Mouse (Mus musculus) frontal cortex, postnatal 25 days (tissue): ENCODE data around the gene Grik3.

Experiments
- DNase-seq, 2 experiments: peaks; one replicate each; pipeline ENCODE4 v3.0.0; 2022; ENCODE audit warnings: low spot score in 2 of 2

Grik3 gene

GRCm38 (mm10) chr4:125727030-125727429, 236.5 kb downstream of the Grik3 start:
- DNase-seq: no peak

DNA sequence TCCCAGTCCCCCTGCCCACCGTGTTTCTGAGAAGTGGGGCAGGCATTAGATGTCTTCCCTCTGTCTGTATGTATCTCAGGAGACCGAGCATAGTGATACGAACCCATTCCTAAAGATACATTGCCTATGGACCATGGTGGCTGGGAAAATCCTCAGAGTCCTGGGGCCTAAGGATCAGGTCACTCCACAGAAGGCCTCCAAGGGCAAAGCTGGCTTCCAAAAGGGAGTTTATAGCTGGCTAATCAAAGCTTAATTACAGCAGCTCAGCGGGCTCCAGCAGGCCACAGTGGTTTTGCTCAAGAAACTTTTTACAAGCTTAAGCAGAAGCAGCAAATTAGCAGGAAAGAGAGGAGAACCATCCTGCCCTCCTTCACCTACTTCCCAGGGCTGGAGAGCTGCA, 237.1 kb downstream of the Grik3 start:
- DNase-seq: no peak

DNA sequence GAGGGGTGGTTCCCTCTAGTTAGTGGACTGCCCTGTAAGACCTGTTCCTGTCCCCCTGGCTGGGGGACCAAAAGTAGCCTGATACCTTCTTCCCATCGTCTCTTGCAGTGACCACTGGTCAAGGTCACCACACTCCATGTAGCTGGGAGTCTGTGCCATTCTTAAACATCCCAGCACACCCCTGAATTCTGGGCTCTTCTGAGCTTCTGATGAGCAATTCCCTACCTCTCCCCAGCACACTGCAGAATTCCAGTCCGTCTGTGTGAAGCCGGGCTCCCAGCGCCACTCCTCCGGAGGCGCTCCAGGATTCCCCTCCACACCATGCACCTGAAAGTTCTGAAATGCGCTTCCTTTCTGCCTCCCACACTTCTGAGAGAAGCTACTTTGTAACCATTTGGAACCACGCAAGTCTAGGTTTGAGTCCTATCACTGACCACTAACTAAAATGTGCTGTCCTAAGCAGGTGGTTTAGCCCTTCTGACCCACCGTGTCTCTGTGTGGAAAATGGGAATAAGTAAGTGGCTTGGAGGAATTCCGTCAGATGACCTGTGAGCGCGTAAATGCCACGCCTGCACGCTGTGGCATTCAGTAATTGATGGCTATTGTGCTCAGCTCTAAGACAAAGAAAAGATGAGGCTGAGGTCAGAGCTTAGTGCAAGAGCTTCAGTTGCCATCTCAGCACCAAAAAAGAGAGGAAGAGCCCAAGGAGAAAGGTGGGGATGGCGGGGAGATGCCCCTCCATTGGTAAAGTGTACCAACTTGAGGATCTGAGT, 237.8 kb downstream of the Grik3 start:
- no peak for DNase-seq

DNA sequence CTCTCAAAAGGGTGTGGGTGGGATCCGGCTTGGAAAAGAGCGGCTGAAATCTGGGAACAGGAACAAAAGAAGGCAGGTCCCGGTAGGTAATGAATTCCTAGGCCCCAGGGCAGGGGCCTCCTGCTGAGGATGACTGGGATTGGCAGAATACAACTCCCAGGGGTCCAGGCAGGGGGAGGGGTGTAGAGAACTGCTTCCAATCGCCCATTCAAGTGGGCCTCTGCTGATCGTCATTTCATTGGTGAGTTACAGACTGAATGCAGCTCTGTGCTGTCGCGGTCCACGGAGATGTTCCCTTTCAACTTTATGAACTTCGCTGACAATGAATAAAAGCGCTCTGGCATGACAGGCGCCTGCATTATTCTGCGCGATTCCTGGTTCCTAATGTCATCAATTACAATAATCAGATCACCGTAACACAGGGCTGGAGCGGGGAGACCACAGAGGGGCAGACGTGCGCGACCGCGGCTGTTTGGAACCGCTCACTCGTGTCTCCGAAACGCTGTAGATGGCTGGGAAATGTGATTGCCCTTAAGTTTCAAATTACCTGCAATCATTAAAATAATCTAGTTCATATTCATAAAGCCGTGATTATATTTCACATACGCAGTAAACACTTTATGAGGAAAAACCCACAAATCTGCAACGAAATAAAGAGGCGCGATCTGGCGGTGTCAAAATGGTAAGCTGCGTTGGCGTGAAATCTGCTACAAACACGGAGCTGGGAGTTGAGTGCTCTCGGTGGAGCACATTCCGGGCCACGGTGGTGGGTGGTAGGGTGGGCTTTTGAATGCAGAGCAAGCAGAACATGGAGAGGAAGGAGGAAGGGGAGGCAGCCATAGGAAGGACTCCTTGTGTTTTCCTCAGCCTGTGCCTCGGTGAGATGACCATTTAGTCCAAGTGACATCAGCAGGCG, 239.1 kb downstream of the Grik3 start:
- no peak for DNase-seq

DNA sequence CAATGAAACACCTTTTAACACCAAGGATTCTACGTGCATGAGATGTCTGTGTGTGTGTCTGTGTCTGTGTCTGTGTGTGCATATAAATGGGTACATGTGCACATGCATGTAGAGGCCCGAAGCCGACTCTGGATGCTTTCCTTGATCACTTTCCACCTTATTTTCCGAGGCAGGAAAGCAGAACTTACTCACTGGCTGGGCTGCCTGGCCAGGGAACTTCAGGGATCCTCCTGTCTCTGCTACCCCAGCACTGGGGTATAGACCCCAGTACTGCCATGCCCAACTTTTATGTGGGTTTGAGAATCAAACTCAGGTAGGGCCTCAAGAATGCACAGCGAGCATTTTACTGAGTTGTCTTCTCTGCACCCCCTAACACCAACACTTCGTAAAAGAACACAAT, 240.3 kb downstream of the Grik3 start:
- DNase-seq: no peak

DNA sequence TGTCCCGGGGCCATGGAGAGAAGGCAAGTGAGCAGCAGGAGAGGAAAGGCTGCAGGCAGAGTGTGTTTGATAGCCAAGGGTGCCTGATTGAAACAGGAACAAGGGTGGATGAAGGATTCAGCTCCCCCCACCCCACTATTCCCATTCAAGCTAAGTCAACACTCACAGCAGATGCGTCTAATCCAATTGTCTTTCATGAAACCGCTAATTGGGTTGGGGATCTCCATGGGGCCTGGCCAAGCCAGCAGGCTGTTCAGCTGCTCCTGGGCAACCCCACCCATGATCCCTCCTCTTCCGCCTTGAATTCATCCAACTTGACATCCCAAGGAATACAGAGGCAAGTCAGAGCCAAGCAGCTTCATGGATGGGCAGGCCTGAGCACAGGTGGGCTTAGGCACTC, 246.3 kb downstream of the Grik3 start:
- no peak for DNase-seq

- no peak for DNase-seq
These were observed 248.3 kb downstream of the Grik3 start for GRCm38 (mm10) chr4:125738825-125739224.

- DNase-seq: no peak
These were observed 251.7 kb downstream of the Grik3 start for GRCm38 (mm10) chr4:125742162-125742571.

GRCm38 (mm10) chr4:125745902-125746301, 255.4 kb downstream of the Grik3 start:
- DNase-seq: no peak

GRCm38 (mm10) chr4:125756393-125756792, 265.9 kb downstream of the Grik3 start:
- no peak for DNase-seq

DNA sequence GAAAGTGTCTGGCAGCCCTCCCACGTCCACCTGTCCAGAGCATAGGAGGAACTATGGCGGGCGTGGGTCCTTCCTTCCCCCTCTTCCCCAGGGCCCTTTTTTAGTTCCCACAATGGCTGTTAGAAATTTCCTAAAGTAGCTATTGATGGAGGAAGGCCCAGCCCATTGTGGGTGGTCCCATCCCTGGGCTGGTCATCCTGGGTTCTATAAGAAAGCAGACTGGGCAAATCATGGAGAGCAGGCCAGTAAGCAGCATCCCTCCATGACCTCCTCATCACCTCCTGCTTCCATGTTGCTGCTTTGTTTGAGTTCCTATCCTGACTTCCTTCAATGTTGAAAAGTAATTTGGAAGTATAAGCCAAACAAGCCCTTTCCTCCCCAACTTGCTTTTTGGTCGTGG, 269.8 kb downstream of the Grik3 start:
- no peak for DNase-seq

DNA sequence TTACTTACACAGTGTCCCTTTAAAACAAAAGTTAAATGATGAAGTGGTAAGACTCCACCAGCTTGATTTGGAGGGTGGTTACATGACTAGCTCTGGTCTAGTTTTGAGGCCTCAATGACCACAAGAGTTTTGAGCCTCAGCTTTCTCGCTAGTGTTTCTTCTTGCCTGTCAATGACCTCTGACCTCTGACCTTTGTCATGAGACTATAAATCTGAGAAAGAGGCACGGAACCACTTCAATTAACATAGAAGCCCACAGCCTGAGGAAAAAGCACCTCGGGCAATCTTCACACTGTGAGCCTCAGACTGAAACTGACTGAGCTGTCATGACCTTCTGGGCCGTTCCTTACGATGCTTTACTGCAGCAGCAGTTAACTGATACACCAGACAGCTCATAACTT, 272.6 kb downstream of the Grik3 start:
- DNase-seq: no peak
